Mouse (Mus musculus) heart, embryonic 11.5 days (tissue): Measurements from ENCODE around the gene Pbld2. TPM values are rescaled to one million over a fixed set of nuclear protein-coding genes. Genes with fewer than 3 reads are reported as not detected.

ENCODE experiments used
- ATAC-seq: fragments of 200-750 bp; cut with Nextera tagmentation; replicated peaks from 2 replicates; pipeline ENCODE4 v1.8.0; 2017; ENCODE audit warnings: moderate library complexity; ENCODE audit not compliant: insufficient number of reproducible peaks, low FRiP score, low TSS enrichment
- H3K27ac ChIP-seq: fragments of 300-500 bp; sonication (generic); 2 replicates; pipeline ENCODE4 v1.5.1; 2014; ENCODE audit warnings: mild to moderate bottlenecking, low read depth, low read length
- H3K27me3 ChIP-seq: fragments of 300-500 bp; sonication (generic); 2 replicates; pipeline ENCODE4 v1.6.1; 2014; ENCODE audit warnings: mild to moderate bottlenecking, low read length, mixed read lengths; ENCODE audit not compliant: control insufficient read depth, insufficient read depth
- H3K36me3 ChIP-seq: fragments of 300-500 bp; sonication (generic); 2 replicates; pipeline ENCODE4 v1.6.1; 2014; ENCODE audit warnings: mild to moderate bottlenecking, low read length, moderate library complexity, mixed read lengths; ENCODE audit not compliant: control insufficient read depth, insufficient read depth
- H3K4me1 ChIP-seq: fragments of 300-500 bp; sonication (generic); 2 replicates; pipeline ENCODE4 v1.6.1; 2014; ENCODE audit warnings: low read length; ENCODE audit not compliant: control insufficient read depth, insufficient read depth
- H3K4me2 ChIP-seq: fragments of 300-500 bp; sonication (generic); 2 replicates; pipeline ENCODE4 v1.6.1; 2014; ENCODE audit warnings: mild to moderate bottlenecking, moderate library complexity
- H3K4me3 ChIP-seq: fragments of 300-500 bp; sonication (generic); 2 replicates; pipeline ENCODE4 v1.5.1; 2014; ENCODE audit warnings: low read depth, low read length
- H3K9ac ChIP-seq: fragments of 300-500 bp; sonication (generic); 2 replicates; pipeline ENCODE4 v1.6.1; 2014; ENCODE audit warnings: mild to moderate bottlenecking, low read depth, low read length, moderate library complexity
- H3K9me3 ChIP-seq: fragments of 300-500 bp; sonication (generic); replicated peaks from 2 replicates; pipeline ENCODE4 v1.6.1; 2016; ENCODE audit warnings: low read length; ENCODE audit not compliant: control insufficient read depth
- WGBS: fragments of 180-500 bp; shearing (Covaris S2); extraction: QIAGEN DNeasy Blood & Tissue Kit; methylation state at CpG from one replicate; pipeline ENCODE4 v1.1.7; 2014; ENCODE audit not compliant: insufficient replicate concordance; 5-methylcytosine and 5-hydroxymethylcytosine counted together
- polyA plus RNA-seq: library from polyadenylated mRNA; unstranded; fragments of >200 nt; fragmentation: Nextera tagmentation; extraction: Ambion mirVana; gene quantifications from 2 replicates; pipeline ENCODE4 v1.2.1, GENCODE M21; 2014

The Pbld2 gene
- polyA plus RNA-seq, 1 experiment from 2014 or later: 0.67 TPM

DNA sequence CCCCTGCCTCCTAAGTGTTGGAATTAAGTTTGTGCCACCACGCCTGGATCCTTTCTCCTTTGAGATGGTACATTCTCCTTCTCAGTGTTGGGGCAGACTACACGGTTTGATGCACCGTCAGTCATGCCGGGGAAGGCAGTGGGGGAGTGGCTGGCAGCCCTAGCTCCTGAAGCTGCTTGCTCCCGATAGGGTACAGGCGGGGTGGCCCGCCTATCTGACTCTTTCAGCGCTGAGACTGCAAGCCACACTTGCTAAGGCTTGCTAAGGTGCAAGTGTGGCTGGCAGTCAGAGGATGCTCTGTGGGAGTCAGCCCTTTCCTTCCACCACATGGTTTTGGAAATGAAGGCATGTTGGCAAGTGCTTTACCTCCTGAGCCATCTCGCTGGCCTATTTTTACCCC, 23.5 kb upstream of the Pbld2 start:
- 65% methylated on average over 9 of the region's 9 CpGs for WGBS
- no peak for ATAC-seq
- H3K36me3 ChIP-seq: peaks cover 41% of the 10 kb centered on the region

DNA sequence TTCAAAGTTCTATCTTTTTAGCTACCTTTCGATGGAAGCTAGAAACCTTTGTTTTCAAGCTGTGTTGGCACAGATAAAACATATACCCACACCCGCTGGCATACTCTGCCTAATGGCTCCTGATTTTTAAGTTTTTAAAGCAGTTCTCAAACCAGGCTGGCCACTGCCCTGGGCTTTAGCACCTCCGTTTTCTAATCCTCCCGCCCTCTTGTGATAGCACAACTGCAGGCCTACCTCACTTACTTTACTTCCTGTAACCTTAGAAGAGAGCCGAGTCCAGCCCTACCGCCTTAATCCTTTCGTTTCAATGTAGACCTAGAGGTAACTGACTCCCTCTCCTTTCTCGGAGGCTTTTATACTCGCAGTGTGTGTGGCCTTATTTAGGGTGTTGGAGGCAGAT, 20.9 kb upstream of the Pbld2 start:
- H3K27ac ChIP-seq: no peak overlapping the region
- no peaks in the 10 kb centered on the region for H3K27me3 ChIP-seq
- H3K9ac ChIP-seq: no peak overlapping the region
- 70% methylated on average over 9 of the region's 9 CpGs for WGBS
- no peaks in the 10 kb centered on the region for H3K4me1 ChIP-seq
- no peak overlapping the region for H3K4me3 ChIP-seq
- no peaks in the 10 kb centered on the region for H3K9me3 ChIP-seq
- ATAC-seq: no peak
- H3K4me2 ChIP-seq: no peak overlapping the region
- peaks cover 40% of the 10 kb centered on the region for H3K36me3 ChIP-seq

More for the DNA sequence above, 23.5 kb upstream of the Pbld2 start:
- Histone ChIP-seq H3K27me3 (no peaks in the 10 kb centered on the region), H3K9ac (no peak overlapping the region), H3K4me2 (no peak overlapping the region), H3K4me1 (no peaks in the 10 kb centered on the region), H3K4me3 (no peak overlapping the region), H3K9me3 (no peaks in the 10 kb centered on the region), H3K27ac (no peak overlapping the region)

DNA sequence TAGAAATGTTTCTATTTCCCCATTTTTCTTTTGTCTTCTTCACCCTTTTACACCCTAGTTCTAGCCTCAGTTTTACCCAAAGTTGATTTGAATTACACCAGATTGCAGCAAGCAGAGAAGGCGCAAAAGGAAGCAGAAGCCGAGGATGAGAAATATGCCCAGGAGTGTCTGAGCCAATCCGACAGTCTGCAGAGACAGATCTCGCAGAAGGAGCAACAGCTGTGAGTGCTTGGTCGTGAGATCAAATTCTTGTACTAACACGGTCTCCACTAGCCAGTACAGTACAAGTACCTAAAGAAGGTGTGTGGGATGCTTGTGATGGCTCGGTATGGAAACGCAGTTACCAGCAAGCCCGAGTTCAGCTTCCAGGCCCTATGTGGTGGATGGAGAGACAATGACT, 19.6 kb upstream of the Pbld2 start:
- WGBS: 89% methylated on average over 9 of the region's 9 CpGs
- H3K36me3 ChIP-seq: peaks cover 36% of the 10 kb centered on the region
- no peak for ATAC-seq

DNA sequence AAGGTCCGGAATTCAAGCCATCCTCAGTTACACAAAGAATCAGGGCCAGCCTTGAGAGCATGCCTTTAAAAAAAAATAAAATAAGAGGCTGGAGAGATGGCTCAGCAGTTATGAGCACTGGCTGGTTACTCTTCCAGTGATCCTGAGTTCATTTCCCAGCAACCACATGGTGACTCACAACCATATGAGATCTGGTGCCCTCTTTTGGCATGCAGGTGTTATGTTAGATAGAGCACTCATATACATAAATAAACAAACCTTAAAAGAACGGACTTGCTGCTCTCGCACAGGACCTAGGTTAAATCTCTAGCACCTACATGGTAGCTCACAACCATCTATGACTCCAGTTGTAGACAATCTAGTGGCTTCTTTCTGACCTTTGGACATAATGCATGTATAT, 15.9 kb upstream of the Pbld2 start:
- Histone ChIP-seq H3K9ac (no peak overlapping the region), H3K27me3 (no peaks in the 10 kb centered on the region), H3K4me1 (no peaks in the 10 kb centered on the region), H3K36me3 (peaks cover 24% of the 10 kb centered on the region), H3K4me3 (no peak overlapping the region), H3K27ac (no peak overlapping the region), H3K9me3 (no peaks in the 10 kb centered on the region), H3K4me2 (no peak overlapping the region)
- WGBS: 69% methylated on average over 3 of the region's 3 CpGs
- no peak for ATAC-seq

More for the DNA sequence above, 19.6 kb upstream of the Pbld2 start:
- no peak overlapping the region for H3K4me3 ChIP-seq
- H3K4me2 ChIP-seq: no peak overlapping the region
- H3K27ac ChIP-seq: no peak overlapping the region
- no peaks in the 10 kb centered on the region for H3K4me1 ChIP-seq
- no peak overlapping the region for H3K9ac ChIP-seq
- H3K27me3 ChIP-seq: no peaks in the 10 kb centered on the region
- H3K9me3 ChIP-seq: no peaks in the 10 kb centered on the region

DNA sequence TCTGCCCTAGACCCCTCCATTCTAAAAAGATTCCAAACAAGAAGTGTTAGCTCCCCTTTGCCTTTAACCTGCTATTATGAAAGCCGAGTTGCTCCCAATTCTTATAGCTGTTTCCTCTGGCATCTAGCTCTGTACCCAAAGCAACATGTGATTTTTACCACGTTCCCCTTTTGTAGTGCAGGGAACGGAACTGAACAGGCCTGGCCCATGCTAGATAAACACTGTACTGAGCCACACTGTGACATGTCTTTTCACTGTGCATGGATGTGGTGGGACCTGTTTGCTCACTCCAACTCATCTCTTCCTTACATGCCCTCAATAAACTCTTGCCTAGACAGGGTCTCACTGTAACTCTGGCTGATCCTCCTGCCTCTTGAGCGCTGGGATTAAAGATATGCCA, 13.8 kb upstream of the Pbld2 start:
- Histone ChIP-seq H3K4me2 (no peak overlapping the region), H3K27ac (no peak overlapping the region), H3K9me3 (no peaks in the 10 kb centered on the region), H3K36me3 (peaks cover 27% of the 10 kb centered on the region), H3K4me3 (no peak overlapping the region), H3K4me1 (no peaks in the 10 kb centered on the region), H3K27me3 (no peaks in the 10 kb centered on the region), H3K9ac (no peak overlapping the region)
- 80% methylated on average over 4 of the region's 4 CpGs for WGBS
- ATAC-seq: no peak

DNA sequence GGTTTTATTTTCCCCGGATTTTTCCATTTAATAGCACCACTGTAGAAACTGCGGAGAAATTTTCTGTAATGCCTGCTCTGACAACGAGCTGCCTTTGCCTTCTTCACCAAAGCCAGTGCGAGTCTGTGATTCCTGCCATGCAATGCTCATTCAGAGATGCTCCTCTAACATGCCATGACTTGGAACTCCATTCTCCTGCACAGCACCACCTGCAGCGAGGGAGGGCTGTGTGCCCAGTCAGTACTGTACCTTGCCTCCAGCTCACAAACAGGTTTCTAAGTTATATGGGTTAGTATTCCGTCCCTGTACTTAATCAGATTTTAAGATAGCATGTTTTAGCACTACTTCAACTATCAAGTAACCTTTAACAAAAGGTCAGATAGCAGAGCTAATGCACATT, 12.6 kb upstream of the Pbld2 start:
- H3K27ac ChIP-seq: no peak overlapping the region
- no peak overlapping the region for H3K4me2 ChIP-seq
- 86% methylated on average over 6 of the region's 6 CpGs for WGBS
- H3K9me3 ChIP-seq: no peaks in the 10 kb centered on the region
- no peaks in the 10 kb centered on the region for H3K27me3 ChIP-seq
- no peak overlapping the region for H3K4me3 ChIP-seq
- no peaks in the 10 kb centered on the region for H3K4me1 ChIP-seq
- no peak for ATAC-seq
- H3K9ac ChIP-seq: no peak overlapping the region
- H3K36me3 ChIP-seq: peaks cover 23% of the 10 kb centered on the region

DNA sequence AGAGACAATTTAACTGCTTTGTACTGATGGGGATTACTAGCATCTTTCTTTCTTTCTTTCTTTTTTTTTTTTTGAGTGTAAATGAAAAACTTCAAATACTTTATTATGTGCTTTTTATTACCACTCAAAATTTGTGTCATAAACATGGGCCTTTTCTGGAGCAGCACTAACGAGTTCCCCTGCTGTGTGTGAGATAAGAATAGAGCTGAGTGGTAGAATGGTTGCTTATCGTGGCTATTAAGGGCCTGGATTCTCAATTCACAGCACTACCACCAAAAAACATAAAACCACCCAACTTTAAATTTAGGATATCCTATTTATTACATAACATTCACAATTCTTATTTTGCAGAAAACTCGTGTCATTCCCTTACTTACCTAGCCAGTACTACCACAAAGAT, 10.6 kb upstream of the Pbld2 start:
- no peak for ATAC-seq
- H3K4me1 ChIP-seq: no peaks in the 10 kb centered on the region
- no peaks in the 10 kb centered on the region for H3K27me3 ChIP-seq
- H3K4me2 ChIP-seq: no peak overlapping the region
- H3K9me3 ChIP-seq: no peaks in the 10 kb centered on the region
- H3K27ac ChIP-seq: no peak overlapping the region
- peaks cover 19% of the 10 kb centered on the region for H3K36me3 ChIP-seq
- H3K4me3 ChIP-seq: no peak overlapping the region
- no peak overlapping the region for H3K9ac ChIP-seq
- 70% methylated on average over 3 of the region's 3 CpGs for WGBS

DNA sequence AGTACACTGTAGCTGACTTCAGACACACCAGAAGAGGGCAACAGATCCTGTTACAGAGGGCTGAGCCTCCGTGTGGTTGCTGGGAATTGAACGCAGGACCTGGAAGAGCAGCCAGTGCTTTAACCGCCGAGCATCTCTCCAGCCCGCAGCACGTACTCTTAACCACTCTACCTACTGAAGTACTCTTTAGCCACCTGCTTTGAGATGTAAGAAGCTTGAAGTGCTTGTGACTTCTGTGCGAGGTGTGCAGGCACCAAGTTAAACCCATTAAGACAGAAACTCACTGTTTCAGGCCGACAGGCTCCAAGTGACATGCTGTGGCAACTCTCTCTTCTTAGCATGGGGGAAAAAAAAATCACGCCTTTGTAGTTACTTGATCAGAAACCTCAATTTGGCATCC, 9.9 kb upstream of the Pbld2 start:
- H3K9me3 ChIP-seq: no peaks in the 10 kb centered on the region
- H3K4me1 ChIP-seq: no peaks in the 10 kb centered on the region
- H3K27ac ChIP-seq: no peak overlapping the region
- H3K9ac ChIP-seq: no peak overlapping the region
- no peak overlapping the region for H3K4me2 ChIP-seq
- no peaks in the 10 kb centered on the region for H3K27me3 ChIP-seq
- H3K36me3 ChIP-seq: peaks cover 19% of the 10 kb centered on the region
- H3K4me3 ChIP-seq: no peak overlapping the region
- WGBS: 86% methylated on average over 9 of the region's 9 CpGs
- no peak for ATAC-seq

DNA sequence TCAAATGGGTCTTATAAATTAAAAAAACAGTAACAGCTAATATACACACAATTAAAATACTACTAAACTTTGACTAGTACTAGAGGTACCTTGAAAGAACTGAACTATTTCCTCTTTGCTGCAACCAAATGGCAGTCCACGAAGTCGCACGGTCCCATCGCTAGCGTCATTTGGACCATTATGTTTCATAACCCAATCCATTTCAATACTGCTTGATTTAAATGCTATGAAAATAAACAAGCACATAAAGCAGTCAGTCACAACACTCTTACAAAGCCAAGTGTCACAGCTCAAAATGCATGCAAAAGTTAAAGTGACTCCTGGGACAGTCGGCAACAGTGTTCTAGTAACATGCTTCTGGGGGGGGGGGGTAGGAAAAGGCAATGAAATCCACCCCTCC, 4.8 kb upstream of the Pbld2 start:
- 88% methylated on average over 6 of the region's 6 CpGs for WGBS
- ATAC-seq: no peak

More for the DNA sequence above, 4.8 kb upstream of the Pbld2 start:
- H3K27me3 ChIP-seq: no peaks in the 10 kb centered on the region
- no peak overlapping the region for H3K4me3 ChIP-seq
- H3K36me3 ChIP-seq: peaks cover 9% of the 10 kb centered on the region
- H3K9ac ChIP-seq: no peak overlapping the region
- peaks cover 13% of the 10 kb centered on the region for H3K4me1 ChIP-seq
- H3K4me2 ChIP-seq: no peak overlapping the region
- no peak overlapping the region for H3K27ac ChIP-seq
- no peaks in the 10 kb centered on the region for H3K9me3 ChIP-seq
